Mouse (Mus musculus) G1E-ER4 (cell line): ENCODE results near the gene Angptl2. TPM values are rescaled to one million over a fixed set of nuclear protein-coding genes. Genes with fewer than 3 reads are reported as not detected.

Experiments
- GATA1 ChIP-seq: IDR thresholded peaks from one replicate; pipeline ENCODE4 v1.8.0; 2012; ENCODE audit warnings: low read length, inconsistent platforms
- polyA plus RNA-seq: library from polyadenylated mRNA; stranded (reverse); fragments of >175 nt; gene quantifications from 2 replicates; pipeline ENCODE4 v1.2.3, GENCODE M21; 2012

The Angptl2 gene
- polyA plus RNA-seq, 1 experiment, result not detected

DNA sequence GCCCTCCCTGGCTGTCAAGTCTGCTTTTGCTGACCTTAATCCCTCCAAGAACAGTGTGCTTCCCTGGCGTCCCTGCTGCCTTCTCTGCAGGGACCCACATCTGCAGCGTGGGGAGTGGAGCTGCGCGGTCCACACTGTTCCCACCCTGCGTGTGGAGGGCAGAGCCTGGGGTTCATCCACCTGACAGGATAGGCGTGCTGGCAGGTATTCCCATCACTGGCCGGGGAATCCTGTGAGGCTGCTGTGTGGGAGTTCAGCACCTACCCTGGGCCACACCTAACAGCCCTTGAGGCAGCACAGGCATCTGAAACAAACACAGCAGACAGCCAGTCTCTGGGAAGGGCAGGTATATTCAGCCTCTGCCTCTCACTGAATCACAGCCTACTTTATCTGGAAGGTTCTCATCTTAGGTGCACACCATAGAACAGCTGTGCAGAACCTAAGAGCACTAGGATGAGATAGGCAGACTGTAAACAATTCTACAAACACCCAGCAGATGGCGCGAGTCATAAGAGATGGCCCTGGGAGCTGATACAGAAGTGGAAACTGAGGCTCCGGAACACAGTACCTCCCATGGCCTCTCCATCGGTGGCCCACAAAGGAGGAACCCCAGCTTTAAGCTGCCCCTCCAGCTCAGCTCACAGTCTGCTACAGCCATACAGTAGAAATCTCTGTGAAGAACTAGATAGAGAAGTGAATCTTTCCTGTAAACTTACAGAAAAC is 3.2 kb downstream of the Angptl2 start:
- no peak for TF ChIP-seq GATA1

- no peak for TF ChIP-seq GATA1
Observed at GRCm38 (mm10) chr2:33219637-33220036, 3.8 kb downstream of the Angptl2 start.

GRCm38 (mm10) chr2:33220246-33220645 is 4.4 kb downstream of the Angptl2 start:
- no peak for TF ChIP-seq GATA1

DNA sequence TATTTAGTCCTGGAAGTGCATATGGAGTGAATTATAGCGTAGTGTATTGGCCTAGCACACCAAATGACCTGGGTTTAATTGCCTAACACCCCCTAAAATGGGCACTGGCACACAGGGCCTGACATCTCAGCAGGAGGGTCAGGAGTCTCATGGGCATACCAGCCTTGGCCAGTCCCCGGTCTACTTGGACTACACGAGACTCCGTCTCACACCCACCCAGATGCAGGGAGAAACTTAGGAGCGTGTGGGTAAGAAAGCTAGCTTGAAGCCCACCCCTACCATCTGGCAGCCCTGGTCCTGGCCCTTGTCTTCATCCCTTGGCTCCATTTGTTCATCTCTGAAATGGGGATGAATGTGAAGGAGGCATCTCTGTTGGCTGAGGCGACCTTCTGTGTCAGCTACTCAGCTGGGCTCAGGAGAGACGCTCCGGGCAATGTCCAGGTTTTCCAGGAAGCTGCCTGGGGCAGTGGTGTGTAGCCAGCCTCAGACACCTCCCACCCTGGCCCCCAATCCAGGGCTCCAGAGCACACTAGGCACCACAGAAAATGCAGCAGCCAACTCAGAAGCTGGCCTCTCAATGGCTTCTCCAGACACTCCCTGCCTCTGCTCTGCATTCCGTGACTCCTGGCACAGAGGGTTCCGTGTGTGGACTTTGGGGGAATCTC is 4.9 kb downstream of the Angptl2 start:
- TF ChIP-seq GATA1, result no peak

DNA sequence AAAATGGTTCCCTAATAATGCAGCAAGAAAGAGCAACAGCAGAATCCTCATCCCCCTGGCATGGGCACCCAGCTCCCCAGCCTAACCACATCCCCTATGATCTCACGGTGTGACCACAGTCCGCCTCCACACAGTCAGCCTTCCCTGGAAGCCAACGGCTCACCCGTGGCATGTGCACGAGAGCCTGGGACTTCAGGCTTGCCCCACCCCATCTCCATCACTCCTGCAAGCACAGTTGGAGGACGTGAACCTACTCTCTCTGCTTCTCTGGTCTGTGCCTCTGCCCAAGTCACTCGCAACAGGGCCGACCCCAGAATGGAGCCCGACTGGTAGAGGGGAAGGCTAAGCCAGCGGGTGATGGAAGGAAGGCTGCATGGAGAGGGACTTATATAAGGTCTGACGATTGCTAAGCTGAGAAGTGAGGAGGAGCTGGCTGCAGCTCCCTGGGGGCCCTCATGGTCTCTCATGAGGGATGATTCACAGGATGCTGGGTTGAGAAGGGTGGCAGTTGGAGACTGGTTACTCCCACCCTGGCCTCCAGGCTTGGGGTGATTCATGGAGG is 5.6 kb downstream of the Angptl2 start:
- no peak for TF ChIP-seq GATA1

- TF ChIP-seq GATA1, result no peak
Observed at GRCm38 (mm10) chr2:33222480-33222879, 6.6 kb downstream of the Angptl2 start.

DNA sequence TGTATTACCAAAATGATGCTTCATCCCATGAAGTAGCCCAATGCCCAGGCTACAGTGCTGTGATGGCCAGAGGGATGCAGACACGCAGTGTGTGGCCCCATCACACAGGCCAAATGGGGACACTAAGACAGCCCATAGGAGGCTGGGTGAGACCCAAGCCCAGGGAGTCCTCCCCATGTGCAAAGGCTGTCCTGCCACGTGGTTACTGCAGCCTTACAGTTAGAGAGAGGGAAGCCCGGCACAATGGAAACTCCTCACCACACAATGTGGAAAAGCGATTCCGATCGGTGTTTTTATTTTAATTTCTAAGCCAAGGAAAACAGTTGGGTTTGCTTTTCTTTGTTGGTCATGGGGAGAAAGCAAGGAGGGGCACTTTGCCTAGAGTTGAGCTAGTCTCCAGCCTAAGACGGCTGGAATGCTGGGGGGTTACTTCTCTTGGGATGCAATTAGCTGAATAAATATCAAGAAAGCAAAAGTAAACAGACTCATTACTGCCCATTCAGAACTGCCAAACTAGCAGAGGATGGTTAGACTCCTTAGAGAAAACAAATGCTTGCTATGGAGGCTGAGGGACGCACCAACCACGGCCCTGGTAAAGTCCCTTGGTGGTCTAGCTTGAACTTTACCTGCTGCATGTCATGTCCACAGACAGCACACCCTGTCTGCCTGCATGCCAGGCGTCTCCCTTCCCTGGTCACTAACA is 7.9 kb downstream of the Angptl2 start:
- TF ChIP-seq GATA1, result no peak

DNA sequence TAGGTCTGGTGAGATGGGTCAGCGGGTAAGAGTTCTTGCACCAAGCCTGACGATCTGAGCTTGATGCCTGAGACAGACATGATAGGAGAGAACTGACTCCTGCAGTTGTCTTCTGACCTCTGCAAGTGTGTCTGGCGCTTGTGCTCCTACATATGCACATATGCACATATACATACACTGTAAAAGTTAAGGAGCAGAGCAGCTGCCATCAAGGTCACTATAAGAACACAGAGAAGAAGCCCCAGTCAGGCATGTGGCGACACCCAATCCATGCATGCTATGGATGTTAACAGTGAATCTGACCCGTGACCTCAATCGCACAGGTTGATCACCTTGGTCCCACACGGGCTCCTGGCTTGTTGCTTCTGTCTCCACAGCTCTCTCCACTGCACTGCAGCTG is 10.1 kb downstream of the Angptl2 start:
- TF ChIP-seq GATA1, result no peak

DNA sequence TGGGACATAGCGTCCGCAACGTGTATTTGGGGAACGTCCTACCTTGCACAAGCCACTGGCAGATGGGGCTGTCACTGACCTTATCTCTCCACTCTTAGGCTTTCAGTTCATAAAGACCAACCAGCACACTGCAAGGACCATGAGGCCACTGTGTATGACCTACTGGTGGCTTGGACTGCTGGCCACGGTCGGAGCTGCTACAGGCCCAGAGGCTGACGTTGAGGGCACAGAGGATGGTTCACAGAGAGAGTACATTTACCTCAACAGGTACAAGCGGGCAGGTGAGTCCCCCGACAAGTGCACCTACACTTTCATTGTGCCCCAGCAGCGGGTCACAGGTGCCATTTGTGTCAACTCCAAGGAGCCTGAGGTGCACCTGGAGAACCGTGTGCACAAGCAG is 12.2 kb downstream of the Angptl2 start:
- no peak for TF ChIP-seq GATA1

- TF ChIP-seq GATA1, result no peak
Observed at GRCm38 (mm10) chr2:33228551-33228950, 12.7 kb downstream of the Angptl2 start.

- no peak for TF ChIP-seq GATA1
Observed at GRCm38 (mm10) chr2:33230701-33231100, 14.8 kb downstream of the Angptl2 start.

DNA sequence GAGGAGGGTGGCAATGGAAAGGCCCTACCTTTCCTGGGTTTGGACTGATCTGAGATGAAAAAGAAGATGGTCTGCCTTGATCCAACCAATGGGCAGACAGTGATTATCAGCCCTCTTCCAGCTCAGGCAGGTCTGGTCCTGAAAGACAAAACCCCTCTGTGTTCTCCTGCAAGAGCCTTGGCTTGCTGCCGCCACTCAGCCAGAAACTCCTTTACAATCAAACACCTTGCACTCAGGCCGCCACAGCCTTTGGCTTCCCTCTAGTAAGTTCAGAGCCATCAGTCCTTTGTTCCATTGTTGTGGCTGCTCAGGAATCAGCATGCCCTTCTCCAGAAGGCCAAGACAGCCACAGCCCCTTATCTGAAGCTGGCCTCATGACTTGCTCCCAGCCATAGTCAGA is 15.9 kb downstream of the Angptl2 start:
- TF ChIP-seq GATA1, result no peak

GRCm38 (mm10) chr2:33232782-33233570 is 17.1 kb downstream of the Angptl2 start:
- TF ChIP-seq GATA1, result no peak

- TF ChIP-seq GATA1, result no peak
Observed at GRCm38 (mm10) chr2:33233856-33234255, 18.0 kb downstream of the Angptl2 start.

DNA sequence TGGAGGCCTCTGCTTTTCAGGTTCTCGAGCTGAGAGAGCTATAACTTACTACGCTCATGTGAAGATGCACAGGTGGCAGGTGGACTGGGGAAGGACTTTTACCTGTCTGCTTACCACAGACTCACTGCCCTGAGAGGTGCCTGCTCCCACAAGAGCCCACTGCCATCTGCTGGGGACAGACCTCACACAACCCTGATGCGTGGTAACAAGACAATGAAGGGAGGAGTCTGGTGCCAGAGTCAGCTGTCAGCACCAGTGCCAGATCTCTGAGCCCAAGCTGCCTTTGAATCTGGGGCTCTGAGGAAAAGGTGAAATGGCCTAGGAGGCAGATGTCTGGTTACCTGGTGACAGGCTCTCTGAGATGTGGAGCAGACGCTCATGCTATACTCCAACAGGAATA is 19.0 kb downstream of the Angptl2 start:
- TF ChIP-seq GATA1, result no peak
